Mouse (Mus musculus) adipocyte (in vitro differentiated cells): ENCODE measurements around the gene Cela3b.

Source experiments
- DNase-seq: peaks from one replicate; pipeline ENCODE4 v3.0.0-alpha.2; 2016; ENCODE audit warnings: low spot score

Gene Cela3b

GRCm38 (mm10) chr4:137430502-137430901 is at the start of gene Cela3b:
Cela3b (minus strand) TSS chr4:137430540.
- no peak for DNase-seq

- no peak for DNase-seq
These were observed 49.4 kb upstream of the Cela3b start for GRCm38 (mm10) chr4:137479757-137480156.

DNA sequence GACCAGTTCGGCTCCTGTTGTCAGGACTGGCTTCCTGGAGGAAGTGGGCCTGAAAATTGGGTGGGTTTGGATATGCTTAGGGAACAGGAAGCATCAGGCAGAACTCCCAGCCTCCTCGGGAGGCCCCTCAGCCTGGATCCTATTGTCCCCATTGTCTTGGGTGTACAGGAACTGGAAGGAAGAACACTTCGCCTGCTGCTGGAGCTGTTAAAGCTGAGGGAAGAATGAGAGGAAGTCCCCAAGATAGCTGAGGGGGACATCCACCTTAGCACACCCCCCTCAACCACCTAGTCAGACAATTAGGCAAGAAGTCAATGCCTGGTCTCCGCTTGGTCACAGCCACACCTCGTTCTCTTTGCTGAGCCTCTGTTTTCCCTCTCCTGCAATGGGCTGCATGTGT is 48.0 kb upstream of the Cela3b start:
- no peak for DNase-seq

DNA sequence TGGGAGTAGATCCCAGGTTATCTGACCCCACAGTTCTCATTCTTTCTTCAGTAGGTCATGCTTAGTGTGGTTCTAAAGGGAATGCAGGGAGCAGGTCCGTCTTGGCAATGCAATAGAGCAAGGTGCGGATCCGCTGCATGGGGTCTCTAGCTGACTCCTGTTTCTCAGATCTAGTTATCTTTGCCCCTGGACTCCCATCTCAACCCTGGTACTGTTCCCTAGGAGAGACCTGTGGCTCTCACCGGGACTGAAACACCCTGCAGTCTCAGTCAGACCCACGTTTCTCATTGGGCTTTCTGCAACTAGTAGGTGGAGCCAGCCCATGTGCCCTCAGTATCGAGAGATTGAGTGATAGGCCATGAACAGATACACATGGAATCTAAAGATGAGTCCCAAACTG is 47.3 kb upstream of the Cela3b start:
- DNase-seq = no peak

GRCm38 (mm10) chr4:137476761-137477237 is 46.5 kb upstream of the Cela3b start:
- no peak for DNase-seq

- DNase-seq = peak; percentile 61
These were observed 45.9 kb upstream of the Cela3b start for GRCm38 (mm10) chr4:137476065-137476760.

DNA sequence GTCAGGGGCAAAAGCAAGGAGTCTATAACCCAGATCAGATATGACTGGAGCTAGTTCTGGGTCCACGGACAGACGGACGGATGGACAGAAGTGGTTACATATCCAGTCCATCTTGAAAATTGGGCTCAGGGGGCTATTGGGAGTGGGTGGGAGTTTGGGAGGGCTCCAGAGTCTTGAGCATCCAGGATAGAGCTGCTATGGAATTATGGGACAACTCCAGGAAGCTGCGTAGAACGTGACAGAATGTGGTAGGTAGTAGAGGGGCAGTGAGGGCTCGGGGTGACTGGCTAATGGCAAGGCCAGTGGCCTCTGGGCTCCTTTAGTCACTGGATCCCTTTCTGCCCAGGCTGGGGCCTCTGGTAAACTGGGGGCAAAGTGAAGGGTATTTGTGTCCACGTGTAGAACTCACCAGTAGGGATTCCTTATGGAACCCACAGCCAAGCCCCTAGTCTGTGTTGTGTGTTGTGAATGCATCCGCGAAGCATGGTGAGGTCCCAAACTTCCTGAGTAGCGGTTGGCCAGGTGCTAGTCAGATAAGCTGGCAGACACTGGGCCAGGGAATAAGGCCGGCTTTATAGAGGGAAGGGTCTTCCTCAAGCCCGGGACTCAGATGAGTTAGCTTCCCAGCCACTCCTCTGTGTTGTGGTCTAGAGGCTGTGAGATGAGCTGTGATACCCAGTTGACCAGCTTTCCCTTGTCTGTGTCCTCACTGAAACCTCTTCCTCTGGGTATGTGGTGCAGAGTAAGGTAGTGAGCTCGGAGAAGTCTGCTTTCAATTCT is 45.1 kb upstream of the Cela3b start:
- no peak for DNase-seq

DNA sequence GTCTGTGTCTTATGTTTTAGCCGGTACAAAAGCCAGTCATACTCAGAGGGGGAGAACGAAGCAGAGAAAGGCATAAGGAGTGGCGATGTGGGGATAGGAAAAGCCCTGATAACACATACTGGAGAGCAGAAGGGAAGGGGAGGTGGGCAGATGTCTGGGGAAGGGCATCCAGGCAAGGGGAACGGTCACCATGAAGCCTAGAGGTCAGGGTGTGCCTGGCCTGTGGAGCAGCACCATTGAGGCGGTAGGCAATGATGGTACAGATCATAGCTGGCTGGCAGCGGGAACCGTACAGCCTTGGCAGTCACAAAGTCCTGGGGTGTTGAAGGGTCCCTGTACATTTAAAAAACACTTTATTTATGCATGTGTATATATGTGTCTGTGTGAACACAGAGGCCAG is 44.4 kb upstream of the Cela3b start:
- DNase-seq = no peak

GRCm38 (mm10) chr4:137473701-137474388 is 43.5 kb upstream of the Cela3b start:
- no peak for DNase-seq

DNA sequence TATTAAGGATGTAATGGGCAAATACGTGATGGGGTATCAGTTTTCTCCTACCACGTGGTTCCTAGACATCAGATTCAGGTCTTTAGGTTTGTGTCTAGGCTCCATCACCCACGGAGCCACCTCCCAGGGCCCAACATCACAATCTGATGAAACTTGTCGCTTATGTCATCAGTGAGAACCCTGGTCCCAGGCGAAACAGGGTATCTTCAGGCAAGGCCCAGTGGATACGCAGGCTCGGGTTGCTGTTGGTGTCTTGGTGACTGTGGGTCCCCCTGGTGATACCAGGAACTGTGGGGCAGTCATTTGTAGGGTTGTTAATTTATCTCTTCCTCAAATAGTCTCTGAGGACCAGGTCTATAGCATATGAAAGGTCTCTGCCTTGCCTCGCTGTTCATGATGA is 42.9 kb upstream of the Cela3b start:
- DNase-seq = no peak

DNA sequence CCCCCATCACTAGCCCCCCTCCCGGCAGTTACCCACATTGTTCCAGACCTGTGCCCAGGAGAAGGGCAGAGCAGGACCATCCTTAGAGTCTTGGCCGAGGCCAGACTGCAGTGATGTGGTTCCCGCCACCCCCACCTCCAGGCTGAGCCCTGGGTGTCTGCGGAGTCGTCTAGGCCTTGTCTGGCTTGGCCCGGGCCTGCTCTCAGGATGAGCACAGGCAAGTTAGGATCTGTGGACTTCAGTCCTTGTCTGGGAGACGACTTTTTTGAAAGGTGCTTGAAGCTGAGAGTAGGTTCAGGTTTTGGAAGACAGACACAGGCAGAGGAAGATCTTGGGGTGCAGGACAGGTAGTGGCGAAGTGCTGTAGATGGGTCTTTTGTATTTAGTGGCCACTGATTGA is 41.0 kb upstream of the Cela3b start:
- DNase-seq = no peak

- no peak for DNase-seq
These were observed 40.5 kb upstream of the Cela3b start for GRCm38 (mm10) chr4:137470701-137471317.

GRCm38 (mm10) chr4:137469845-137470692 is 39.7 kb upstream of the Cela3b start:
- no peak for DNase-seq

DNA sequence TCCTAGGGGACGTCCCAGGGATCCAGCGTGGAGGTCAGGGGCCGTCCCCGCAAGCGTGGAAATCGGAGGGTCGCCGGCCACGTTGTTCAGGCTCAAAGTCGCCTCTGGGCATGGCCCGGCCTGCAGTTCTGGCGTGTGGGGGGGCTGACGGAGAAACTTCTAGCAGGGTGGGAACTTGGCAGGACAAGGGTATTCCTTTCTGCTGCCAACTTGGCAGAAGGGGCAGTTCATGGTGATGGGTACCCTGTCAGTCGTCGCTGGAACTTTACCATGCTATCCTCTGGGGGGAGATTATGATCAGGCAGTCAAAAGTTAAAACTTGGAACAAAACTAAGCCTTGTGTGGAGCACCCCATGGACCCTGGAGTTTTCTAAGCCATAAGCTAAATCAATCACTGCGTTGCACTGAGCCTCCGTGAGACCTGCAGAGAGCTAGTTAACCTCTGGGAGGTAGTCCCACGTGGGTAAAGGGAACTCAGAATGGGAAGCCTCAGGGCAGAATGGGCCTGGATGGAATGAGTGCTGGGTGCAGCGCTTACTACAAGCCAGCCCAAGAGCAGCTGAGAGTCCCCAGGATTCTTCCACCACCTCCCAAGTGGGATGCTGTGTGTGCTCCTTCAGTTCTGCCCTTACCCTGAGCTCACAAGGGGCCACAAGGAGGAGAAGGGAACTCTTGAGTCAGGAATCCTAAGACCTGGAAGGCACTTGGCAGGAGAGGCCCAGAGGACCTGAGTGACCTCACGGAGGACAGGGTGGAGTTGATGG is 38.9 kb upstream of the Cela3b start:
- DNase-seq = peak; percentile 55

DNA sequence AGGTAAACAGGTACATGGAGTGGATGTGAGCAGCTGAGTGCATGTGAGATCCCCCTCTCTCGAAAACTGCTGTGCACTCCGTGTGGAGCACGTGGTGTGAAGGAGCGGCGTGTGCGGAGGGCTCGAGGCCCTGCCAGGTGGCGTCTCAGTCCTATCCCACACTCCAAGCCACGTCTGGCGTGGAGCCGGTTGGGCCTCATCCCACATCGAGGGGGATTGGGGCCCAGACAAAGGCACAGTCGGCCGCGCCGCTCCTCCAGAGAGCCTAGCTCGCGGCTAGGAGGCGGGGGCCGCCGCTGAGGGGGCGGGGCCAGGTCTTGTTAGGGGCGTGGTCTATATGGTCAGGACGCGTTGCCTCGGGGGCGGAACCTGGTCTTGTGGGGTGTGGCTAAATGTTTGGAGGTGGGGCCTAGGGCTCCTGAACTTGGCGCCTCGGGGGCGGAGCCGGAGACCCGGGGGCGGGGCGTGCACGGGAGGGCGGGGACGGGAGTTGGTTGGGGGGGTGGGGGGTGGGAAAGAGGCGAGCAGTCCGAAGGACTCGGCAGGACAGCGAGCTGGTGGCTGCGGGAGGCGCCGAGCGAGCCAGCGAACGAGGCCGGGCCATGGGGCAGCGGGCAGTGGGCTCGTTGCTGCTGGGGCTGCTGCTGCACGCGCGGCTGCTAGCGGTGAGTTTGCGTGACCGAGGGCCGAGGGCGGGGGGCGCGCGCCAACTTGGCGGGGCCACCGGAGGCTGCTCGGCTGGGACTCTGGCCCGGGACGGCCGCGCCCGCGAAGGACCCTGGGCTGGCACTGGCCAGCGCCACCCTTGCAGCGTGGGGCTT is 38.1 kb upstream of the Cela3b start, which contains the start of gene Hspg2:
TSS of gene Hspg2 (plus strand) at position 510 of the 821 bp plus-strand sequence.
- peak; percentile 96 for DNase-seq

- DNase-seq = no peak
These were observed 37.2 kb upstream of the Cela3b start for GRCm38 (mm10) chr4:137467525-137467924.

GRCm38 (mm10) chr4:137466991-137467390 is 36.7 kb upstream of the Cela3b start:
- DNase-seq = no peak

DNA sequence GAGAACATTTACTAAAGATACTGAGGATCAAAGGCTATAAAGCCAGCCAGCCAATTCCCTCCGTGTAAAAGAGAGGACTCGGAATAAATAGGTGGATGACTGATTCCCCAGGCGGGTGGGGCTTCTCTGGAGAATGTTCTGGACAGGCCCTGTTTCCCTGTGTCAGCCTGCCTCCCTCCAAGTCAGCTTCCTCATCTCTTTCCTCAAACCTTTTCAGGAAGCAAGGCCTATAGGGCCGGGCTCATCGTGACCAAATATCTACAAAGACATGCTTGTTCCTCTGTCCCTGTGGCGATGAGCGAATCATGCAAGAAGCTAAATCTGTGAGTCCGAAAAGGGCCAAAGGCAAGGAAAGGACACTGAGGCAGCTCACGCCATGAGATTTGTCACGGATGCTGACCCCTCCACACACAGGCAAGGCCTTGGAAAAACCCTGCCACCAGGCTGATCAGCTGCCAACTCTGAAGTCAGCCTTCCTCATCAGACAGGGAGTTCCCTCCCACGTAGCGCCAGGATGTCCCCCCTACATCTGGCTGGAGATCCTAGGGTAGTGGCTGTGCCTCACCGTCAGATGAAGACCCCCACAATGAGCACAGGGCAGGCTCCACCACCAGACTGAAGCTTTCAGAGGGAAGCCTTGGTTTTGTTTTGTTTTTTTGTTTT is 34.9 kb upstream of the Cela3b start:
- no peak for DNase-seq
